Mouse (Mus musculus) liver, adult (tissue): ENCODE measurements around the gene Cbln4.

Experiments used
- GATA4 ChIP-seq: IDR thresholded peaks from 2 replicates; pipeline ENCODE4 v1.6.1; 2014; ENCODE audit warnings: mild to moderate bottlenecking, low read length; ENCODE audit not compliant: insufficient replicate concordance

Gene Cbln4

DNA sequence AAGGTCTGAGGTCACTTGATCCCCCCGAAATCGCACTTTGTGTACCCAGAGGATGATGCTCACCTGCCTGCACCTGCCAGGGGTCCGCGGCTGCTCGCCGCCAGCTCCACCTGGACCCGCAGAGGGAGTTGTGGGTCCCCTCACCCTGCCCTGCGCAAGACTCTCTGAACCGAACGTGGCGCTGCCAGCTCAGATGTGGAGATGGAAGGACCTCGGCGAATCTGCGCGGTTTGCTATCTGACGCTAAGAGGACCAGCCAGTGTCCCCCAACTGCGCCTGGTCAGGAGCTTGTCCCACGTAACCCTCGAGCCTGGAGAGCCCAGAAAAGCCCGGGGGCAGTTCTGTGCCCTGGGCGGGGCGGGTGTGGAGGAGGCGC, at the start of gene Cbln4:
Gene Cbln4 (minus strand): TSS at position 232 of the 376 bp plus-strand sequence.
- TF ChIP-seq GATA4 = no peak

DNA sequence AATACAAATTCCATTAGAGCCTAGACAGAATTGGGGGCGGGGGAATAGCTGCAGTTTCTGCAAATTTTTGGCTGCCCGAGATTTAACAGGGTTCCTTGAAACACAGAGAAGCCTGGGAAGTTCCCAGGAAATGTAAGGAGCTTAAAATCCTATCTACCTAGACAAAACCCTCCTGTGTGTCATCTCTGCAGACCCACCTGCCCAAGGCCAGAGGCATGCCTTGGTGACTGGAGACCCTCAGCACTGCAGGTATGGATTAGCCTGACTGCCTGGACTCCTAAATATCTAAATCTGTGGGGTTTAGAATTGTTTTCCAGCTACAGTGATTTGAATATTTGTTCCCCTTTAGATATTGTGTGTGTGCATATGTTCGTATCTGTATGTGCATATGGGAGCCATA, 35.3 kb upstream of the Cbln4 start:
- no peak for TF ChIP-seq GATA4

DNA sequence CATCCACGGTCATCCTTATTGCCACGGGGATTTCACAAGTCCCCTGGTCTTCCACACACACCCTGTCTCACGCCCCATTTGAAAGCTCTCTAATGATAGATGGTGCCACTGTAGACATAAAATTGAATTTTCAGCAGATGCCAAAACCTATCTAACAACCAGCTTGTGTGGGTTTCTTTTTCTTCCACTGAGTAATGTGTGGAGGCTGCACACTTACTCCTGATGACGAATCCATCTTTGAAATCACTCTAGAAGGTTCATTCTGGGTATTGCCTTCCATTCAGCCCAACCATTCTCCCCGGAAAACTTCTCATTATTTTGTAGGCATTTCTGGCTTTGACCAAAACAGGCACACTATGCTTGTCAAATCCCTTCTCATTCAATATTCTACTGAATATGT, 33.0 kb upstream of the Cbln4 start:
- no peak for TF ChIP-seq GATA4

DNA sequence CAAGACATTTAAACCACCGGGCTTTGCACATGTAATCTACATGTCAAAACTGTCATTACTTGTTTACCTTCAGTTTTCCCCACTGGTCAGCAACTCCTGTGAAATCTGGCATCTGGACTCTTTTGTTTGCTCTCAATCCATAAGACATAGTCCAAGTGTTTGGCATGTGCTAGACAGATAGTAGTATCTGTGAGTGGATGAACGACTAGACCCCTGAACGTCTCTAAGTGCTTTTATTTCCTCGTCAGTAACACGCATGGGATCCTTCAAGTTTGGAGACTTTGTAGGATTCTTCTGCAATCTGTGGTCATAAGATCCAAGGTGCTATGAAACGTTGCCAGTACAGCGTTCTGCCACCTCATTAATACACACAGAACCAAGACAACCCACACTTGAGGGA, 19.6 kb upstream of the Cbln4 start:
- no peak for TF ChIP-seq GATA4

DNA sequence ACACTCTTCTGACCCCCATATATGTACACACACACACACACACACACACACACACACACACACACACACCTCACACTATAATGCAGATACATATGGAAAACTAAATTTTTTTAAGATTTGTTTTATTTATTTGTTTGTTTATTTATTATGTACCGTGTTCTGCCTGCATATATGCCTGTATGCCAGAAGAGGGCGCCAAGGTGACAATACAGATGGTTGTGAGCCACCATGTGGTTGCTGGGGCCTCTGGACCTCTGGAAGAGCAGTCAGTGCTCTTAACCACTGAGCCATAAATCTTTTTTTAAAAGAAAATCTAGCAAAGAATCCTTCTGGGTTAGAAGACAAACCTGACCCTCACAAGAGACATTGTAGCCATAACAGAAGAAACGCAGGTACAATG, 16.5 kb upstream of the Cbln4 start:
- no peak for TF ChIP-seq GATA4

DNA sequence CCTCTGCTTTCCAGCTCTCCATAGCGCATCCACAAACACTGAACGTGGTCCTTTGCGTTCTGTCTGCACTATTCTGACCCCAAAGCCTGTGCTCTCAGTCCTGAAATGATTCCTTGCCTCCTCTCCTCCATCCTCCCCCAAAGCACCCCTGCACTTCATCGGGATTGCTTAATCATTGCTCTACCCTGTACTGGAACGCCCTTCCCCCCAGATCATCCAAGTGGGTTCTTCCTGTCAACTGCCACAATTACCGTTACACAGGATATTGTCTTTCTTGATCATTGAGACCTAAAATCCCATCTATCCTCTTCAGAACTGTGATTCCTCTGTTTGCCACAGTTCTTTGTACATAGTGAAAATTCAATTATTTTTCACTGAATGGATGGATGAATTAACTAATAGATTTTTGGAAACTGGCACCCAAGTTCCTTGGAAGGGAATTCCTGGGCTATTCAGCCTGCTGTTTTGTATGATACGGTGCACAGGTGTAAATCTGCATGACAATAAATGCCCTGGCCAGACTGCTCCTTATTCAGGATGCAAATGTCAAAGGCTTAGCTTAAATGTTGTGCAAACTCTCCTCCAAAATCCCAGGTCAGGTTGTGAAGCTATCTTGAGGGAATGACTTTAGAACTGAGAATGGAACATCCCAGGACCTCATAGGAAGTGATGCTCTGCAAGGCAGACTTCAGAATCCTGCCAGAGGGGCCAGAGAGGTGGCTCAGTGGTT, 15.8 kb upstream of the Cbln4 start:
- no peak for TF ChIP-seq GATA4

DNA sequence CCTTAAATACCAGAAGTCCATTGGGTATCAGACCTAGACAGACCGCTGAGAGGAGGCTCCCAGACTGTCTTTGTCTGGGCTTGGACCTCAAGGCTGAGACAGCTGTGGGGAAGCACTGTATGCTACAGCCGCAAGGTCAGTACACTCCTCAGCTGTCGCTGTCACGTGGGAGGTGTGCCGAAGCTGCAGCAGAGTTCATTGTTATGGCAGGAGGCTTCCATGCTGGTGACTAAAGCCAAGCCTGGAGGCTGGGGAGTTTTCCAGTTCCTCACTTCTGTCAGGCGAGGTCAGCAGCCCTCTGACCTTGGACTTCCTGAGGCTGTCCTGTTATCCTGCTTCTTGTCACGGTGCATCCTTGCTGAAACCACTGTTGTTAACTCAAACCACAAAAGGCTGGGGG, 2.7 kb upstream of the Cbln4 start:
- no peak for TF ChIP-seq GATA4

DNA sequence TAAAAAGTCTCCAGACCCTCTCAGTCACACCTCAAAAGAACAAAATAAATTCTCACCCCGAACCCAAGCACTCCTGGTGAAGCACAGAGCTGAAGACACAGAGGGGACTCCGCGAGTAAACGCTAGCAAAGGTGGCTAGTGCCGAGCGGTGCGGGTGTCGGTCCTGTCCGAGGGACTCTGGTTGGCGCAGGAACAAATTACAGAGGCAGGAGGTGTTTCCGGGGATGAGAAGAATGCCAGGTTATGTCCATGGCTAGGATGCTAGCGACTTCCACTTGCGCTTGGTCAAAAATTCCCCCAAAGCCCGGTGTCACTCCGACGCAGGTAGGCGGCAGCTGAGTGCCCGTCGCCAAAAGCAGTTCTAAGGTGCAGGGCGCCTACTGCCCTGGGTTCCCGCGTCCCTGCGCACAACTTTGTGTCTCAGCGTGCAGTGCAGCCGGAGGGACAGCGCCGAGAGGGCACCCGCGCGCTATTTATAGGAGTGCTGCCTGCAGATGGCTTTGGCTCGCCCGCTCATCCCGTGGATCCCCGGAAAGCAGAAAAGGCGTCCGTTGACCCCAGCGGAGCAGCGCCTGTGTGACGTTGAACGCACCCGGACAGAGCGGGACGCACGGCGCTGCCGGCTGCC, 545 bp downstream of the Cbln4 start:
- no peak for TF ChIP-seq GATA4

DNA sequence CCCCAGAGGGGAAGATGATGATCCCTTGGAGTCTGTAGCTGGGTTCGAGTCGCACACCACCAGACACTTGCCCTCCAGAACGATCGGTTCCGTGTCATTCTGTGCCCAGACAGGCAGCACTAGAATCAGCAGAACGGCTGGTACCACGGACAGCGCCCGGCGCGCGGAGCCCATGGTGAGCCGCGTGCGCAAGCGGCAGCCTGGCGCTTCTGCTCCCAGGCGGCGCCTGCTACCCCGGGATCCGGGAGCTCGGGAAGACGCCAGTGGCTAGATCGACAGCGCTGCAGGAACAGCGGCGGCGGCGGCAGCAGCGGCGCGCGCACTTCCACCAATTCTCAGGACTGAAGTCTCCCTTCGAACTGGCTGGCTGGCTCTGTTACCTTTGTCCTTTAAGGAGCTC, 1.1 kb downstream of the Cbln4 start:
- TF ChIP-seq GATA4 = no peak

DNA sequence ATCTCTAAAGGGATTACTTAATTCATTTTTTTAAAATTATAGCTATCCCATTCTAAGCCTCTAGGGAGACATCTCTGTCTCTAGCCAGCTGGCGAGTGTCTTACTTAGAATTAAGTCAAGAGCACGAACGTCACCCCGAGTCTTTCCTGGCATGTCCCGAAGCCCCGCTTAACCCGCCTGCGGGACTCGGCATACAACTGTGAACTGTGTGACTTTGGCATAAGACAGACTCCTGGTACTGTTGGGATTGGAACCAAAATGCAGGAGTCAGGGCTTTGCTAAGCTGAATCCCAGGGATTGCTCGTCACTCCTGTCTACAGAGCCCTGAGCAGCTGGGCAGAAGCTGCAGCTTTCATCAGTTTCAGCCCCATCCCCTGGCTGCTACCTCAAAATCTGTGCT, 2.4 kb downstream of the Cbln4 start:
- TF ChIP-seq GATA4 = no peak

DNA sequence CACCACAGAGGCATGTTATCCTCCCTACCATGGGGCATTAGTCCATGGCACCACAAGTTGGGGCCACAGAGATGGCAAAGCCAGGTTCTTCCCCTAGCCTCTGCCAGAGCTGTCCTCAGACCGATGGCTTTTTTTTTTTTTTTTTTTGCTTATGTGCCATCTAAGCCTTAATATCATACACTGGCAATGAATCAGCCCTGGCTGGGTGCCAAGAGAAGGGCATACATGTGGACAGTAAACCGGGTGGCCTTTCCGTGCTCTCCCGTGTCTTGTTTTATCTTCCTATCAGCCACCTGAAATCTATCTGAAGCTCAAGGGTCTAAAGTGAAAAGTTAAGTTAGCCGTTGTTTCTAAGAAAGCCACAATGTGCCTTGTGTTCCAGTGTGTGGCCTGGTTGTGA, 3.7 kb downstream of the Cbln4 start:
- no peak for TF ChIP-seq GATA4

DNA sequence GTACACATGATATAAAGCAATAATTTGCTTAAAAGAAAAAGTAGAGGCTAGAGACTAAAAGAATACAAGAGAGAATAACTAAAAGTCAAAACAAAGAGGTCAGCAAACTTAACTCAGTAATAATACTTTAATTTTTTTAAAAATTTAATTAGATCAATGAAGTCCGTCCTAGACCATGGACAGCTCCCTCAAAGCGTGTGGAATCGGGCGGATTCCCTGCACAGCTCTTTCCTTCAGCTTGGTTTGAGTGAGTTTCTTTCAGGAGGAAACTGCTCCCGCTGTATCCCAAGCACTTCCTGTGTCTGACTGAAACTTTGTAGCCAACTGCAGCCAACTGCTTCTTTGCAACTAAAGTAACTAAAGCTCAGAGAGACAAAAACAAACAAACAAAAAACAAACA, 9.0 kb downstream of the Cbln4 start:
- TF ChIP-seq GATA4 = no peak

DNA sequence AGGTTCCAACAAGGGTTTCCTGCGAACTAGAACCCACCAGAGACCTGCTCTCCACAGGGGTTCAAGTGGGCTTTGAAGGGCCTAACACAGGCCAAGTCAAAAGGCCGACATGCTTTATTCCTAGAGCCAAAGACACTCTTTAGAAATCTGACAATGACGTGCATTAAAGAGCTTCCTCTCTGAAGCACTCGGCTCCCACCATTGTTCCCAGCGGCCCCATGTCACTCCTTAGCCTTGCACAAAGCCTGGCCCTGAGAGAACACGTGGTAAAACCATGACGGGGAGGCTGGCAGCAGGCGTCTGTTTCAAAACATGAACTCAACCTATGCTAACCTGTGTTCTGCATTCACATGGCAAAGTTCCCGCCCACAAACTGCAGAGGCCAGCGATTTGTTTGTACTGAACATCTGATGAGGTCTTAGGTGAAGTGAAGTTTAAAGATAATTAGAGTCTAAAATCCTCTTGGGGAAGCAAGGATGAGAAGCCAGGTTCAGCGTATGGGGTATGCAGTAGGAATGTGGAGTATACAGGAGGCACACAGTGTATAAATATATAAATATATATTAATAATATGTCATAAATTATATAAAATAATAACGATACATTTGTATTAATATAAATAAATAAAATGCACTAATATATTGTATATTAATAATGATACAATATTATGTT, 17.7 kb downstream of the Cbln4 start:
- no peak for TF ChIP-seq GATA4

DNA sequence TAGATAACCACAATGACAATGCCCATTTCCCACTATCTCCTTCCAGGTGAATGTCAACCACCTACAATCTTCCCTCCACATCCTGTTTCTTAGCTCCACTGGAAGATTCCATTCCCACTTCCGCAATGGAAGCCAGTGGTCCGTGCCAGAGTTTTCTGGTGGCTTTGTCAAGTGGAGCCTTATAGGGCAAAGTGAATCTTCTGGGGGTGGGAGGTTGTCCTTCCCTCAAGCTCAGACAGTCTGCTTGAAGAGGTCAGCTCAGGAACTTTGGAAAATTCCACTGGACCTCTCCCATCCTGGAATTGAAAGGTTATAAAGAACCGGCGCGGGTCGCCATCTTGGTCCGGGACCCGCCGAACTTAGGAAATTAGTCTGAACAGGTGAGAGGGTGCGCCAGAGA, 36.5 kb downstream of the Cbln4 start:
- no peak for TF ChIP-seq GATA4

DNA sequence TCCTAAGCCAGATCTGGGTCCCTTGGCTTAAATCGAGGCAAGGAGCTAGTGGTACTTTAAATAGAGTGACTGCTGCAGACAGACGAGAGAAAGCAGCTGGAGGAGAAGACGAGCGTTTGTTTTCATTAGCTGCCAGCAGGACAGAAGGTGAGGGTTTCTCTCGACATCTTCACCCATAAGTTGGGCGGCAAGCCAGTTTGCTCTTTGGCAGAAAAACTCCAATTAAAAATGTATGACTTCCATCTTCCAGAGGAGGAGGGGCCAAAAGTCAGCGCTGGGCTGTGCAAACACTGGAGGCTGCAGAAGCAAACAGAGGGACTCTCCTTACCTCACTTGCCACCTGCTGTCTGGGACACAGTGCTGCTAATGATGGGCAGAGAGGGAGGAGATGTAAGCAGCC, 37.3 kb downstream of the Cbln4 start:
- no peak for TF ChIP-seq GATA4
